Mouse (Mus musculus) frontal cortex, adult (tissue): ENCODE data around the gene Snai1.
A peak's percentile ranks its signal among the peaks of the same experiment; 100 is the strongest.

Source experiments
- ATAC-seq: cut with Nextera tagmentation; 2 replicates; pipeline ENCODE4 v1.9.2; 2017; ENCODE audit warnings: mild to moderate bottlenecking, moderate library complexity, mixed read lengths; ENCODE audit not compliant: low TSS enrichment

The Snai1 gene

DNA sequence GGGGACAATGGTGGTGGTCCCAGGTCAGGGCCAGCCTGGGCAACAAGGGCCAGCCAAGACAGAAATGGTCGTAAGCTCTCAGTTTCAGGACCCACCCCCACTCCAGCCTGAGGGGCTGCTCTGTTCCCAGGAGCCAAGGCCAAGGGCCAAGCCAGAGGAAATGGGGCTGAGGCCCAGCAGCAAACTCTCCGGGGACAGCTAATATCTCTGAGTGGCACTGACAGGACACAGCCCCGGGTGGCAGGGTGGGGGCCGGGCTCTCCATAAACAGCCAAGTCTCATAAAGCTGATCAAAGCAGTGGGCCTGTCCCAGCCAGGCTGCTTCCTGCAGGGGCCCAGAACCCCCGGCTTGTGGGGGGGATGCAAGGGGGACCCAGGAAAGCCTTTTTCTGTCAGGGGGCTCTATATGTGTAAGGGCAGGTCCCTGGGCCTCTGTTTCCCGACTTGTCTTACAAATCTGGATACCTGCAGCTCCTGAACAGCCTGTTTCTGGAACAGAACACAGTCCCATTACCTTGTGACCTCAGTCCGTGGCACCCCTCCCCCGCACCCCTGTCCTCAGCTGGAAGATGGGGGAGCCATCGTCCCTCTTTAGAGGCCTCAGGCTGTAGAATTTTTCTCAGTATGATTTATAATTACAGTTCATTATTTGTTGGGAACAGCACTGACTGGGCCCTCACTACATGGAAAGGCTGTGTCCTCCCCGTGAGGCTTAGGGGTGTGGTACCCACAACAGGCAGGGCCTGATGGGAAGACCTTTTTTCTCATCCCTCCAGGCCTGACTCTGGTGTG, 45.4 kb downstream of the Snai1 start:
- ATAC-seq = no peak

DNA sequence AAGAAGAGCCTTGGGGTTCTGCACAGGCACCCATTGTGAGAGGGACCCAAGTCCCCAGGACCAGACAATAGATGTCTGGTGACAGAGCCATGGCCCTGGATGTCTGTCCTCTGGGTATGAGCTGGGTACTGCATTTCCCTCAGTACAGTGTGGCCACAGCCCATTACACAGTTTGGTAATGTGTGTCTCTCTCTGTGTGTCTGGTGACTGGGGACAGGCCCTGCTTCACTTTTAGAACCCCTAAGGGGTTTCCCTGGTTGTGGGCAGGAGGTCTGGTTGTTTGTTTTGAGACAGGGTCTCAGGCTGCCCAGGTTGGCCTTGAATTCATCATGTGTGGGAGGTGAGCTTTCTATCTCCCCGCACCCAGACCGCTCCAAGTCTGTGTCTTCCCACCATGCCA, 47.3 kb downstream of the Snai1 start:
- no peak for ATAC-seq

DNA sequence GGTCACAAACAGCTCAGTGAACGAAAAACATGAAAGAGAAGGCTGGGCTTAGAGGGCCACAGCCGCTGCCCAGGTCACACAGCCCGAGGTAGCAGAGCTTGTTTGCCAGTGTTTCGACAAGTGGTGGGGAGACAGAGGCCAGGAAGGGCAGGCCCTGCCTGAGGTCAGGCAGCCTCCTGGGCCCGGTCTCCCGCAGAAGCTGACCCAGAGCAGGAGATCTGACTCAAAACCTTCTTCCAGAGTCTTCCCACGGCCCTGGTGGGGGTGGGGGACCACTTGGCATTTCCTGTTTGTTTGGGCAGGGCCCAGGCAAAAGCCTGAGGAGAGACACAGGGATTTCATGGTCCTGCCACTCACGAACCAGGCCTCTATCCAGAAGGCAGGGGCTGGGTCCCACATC, 48.0 kb downstream of the Snai1 start:
- ATAC-seq = no peak

GRCm38 (mm10) chr2:167586976-167587375, 49.0 kb downstream of the Snai1 start:
- no peak for ATAC-seq

DNA sequence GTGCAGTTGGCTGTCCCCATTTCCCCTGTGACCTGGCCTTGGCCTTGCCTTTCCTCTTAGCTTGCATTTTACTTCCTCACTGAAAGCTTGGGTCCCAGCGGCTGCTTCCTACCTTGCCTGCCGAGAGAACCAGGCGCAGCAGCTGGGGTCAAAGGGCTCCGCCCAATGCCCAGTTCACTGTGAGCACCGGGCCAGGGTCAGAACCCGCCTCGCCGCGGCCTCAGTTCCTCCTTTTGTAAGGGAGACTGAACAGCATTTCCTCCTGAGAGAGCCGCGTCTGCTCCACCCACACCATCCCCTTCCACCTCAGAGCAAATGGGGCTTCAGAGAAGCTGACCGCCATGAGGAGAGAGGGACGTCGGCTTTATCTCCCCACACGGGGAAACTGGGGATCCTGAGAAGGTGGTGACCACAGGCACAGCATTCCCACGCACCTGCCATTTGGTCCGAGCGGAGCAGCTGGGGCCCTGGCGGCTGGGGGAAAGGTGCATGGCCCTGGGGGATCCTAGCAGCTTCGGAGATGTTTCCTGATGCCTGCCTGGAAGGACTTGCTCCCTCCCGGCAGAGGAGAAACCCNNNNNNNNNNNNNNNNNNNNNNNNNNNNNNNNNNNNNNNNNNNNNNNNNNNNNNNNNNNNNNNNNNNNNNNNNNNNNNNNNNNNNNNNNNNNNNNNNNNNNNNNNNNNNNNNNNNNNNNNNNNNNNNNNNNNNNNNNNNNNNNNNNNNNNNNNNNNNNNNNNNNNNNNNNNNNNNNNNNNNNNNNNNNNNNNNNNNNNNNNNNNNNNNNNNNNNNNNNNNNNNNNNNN, 51.0 kb downstream of the Snai1 start:
- ATAC-seq = 0 out of 2 replicates have a peak, but pooled peaks have one; percentile 31
